Mouse (Mus musculus) liver, adult 2 months (tissue): ENCODE data around the gene Tmem41b. TPM values are rescaled to one million over a fixed set of nuclear protein-coding genes. Genes with fewer than 3 reads are reported as not detected.
"Not testable (repeated sequence)": the region's sequence is repeated elsewhere in the genome, so short reads cannot be mapped to it uniquely, and the experiment has no call there.

ENCODE experiments used
- DNase-seq: peaks from one replicate; pipeline ENCODE4 v3.0.0-alpha.2; 2011; ENCODE audit warnings: low read depth, low spot score; ENCODE audit errors: extremely low read depth
- H3K27ac ChIP-seq: fragments of 200-500 bp; replicated peaks from 2 replicates; pipeline ENCODE4 v1.5.1; 2012; ENCODE audit warnings: low read depth, mild to moderate bottlenecking, control low read depth, inconsistent platforms, low read length; ENCODE audit not compliant: insufficient read depth
- H3K27me3 ChIP-seq: fragments of 200-500 bp; 2 replicates; pipeline ENCODE4 v1.6.1; 2012; ENCODE audit warnings: mild to moderate bottlenecking, moderate library complexity, low read length, inconsistent platforms; ENCODE audit not compliant: control insufficient read depth, insufficient read depth
- H3K36me3 ChIP-seq: fragments of 200-500 bp; 2 replicates; pipeline ENCODE4 v1.6.1; 2012; ENCODE audit warnings: low read length, inconsistent platforms; ENCODE audit not compliant: control insufficient read depth, insufficient read depth
- H3K4me1 ChIP-seq: fragments of 200-500 bp; 2 replicates; pipeline ENCODE4 v1.6.1; 2011; ENCODE audit warnings: low read length; ENCODE audit not compliant: control insufficient read depth, insufficient read depth
- H3K4me3 ChIP-seq: fragments of 200-500 bp; 2 replicates; pipeline ENCODE4 v1.5.1; 2011; ENCODE audit warnings: low read depth, mild to moderate bottlenecking, control low read depth, low read length, moderate library complexity; ENCODE audit not compliant: insufficient read depth
- H3K79me2 ChIP-seq: fragments of 200-500 bp; 2 replicates; pipeline ENCODE4 v1.6.1; 2012; ENCODE audit warnings: inconsistent platforms, mild to moderate bottlenecking, low read length, moderate library complexity; ENCODE audit not compliant: control insufficient read depth, insufficient read depth
- H3K9ac ChIP-seq: fragments of 200-500 bp; 2 replicates; pipeline ENCODE4 v1.6.1; 2012; ENCODE audit warnings: low read depth, mild to moderate bottlenecking, control low read depth, inconsistent platforms, low read length
- CTCF ChIP-seq: fragments of 200-500 bp; IDR thresholded peaks from 2 replicates; pipeline ENCODE4 v1.5.1; 2011; ENCODE audit warnings: low read depth, low read length, control low read depth
- POLR2A ChIP-seq: fragments of 200-500 bp; IDR thresholded peaks from 2 replicates; pipeline ENCODE4 v1.6.1; 2011; ENCODE audit warnings: low read length, control low read depth; ENCODE audit not compliant: insufficient read depth; ENCODE audit errors: extremely low read depth
- WGBS: fragments of 180-500 bp; shearing (Covaris S2); methylation state at CpG from one replicate; pipeline ENCODE4 v1.1.7; 2018; 5-methylcytosine and 5-hydroxymethylcytosine counted together
- polyA plus RNA-seq: library from polyadenylated mRNA; depleted of rRNA; stranded (reverse); fragments of >200 nt; gene quantifications from 2 replicates; pipeline ENCODE4 v1.2.3, GENCODE M21; 2012; rRNA removed
- total RNA-seq: library from RNA; depleted of rRNA; stranded (reverse); fragments of >200 nt; gene quantifications from 2 replicates; pipeline ENCODE4 v1.2.3, GENCODE M21; 2014; rRNA removed

Gene Tmem41b
- 42.9 and 43.1 TPM in 2 replicates for total RNA-seq
- 21.1 and 21.6 TPM in 2 replicates for polyA plus RNA-seq

- not testable (repeated sequence) for H3K27me3 ChIP-seq
Observed at GRCm38 (mm10) chr7:109986775-109987174, at the start of gene Tmem41b. Gene Tmem41b, minus strand, starts transcription at chr7:109986929.

GRCm38 (mm10) chr7:110030342-110030741, 43.6 kb upstream of the Tmem41b start:
- 58% methylated on average over 3 of the region's 3 CpGs for WGBS
- H3K9ac ChIP-seq: no peak overlapping the region
- DNase-seq: no peak
- no peaks in the 10 kb centered on the region; the same call in 1 of the 2 replicates for H3K4me1 ChIP-seq
- no peak overlapping the region for H3K4me3 ChIP-seq
- peaks cover 9% of the 10 kb centered on the region; the same call in 1 of the 2 replicates for H3K79me2 ChIP-seq
- TF ChIP-seq CTCF: no peak
- TF ChIP-seq POLR2A: no peak
- H3K27ac ChIP-seq: no peak overlapping the region
- H3K36me3 ChIP-seq: peaks cover 47% of the 10 kb centered on the region
- H3K27me3 ChIP-seq: no peaks in the 10 kb centered on the region

More at GRCm38 (mm10) chr7:109986775-109987174, at the start of gene Tmem41b:
- H3K9ac ChIP-seq: peak within 1 kb of the TSS; percentile 78
- peak; percentile 46 for DNase-seq
- peak within 1 kb of the TSS; percentile 82 for H3K27ac ChIP-seq
- peaks cover 13% of the 10 kb centered on the region for H3K36me3 ChIP-seq
- not testable (repeated sequence) for H3K79me2 ChIP-seq, H3K4me1 ChIP-seq
- H3K4me3 ChIP-seq: peak within 1 kb of the TSS; percentile 76
- WGBS: 33% methylated on average over 6 of the region's 6 CpGs

GRCm38 (mm10) chr7:110028826-110029225, 42.1 kb upstream of the Tmem41b start:
- 60% methylated on average over 1 of the region's 1 CpGs for WGBS

GRCm38 (mm10) chr7:110026594-110026993, 39.9 kb upstream of the Tmem41b start:
- no peak for DNase-seq
- 87% methylated on average over 2 of the region's 2 CpGs for WGBS
- no peak overlapping the region for H3K9ac ChIP-seq
- H3K79me2 ChIP-seq: peaks cover 22% of the 10 kb centered on the region; the same call in 1 of the 2 replicates
- no peak overlapping the region for H3K4me3 ChIP-seq
- H3K36me3 ChIP-seq: peaks cover 21% of the 10 kb centered on the region
- peaks cover 5% of the 10 kb centered on the region; the same call in 1 of the 2 replicates for H3K4me1 ChIP-seq
- H3K27ac ChIP-seq: no peak overlapping the region
- no peak for TF ChIP-seq POLR2A
- no peak for TF ChIP-seq CTCF
- no peaks in the 10 kb centered on the region for H3K27me3 ChIP-seq

More at GRCm38 (mm10) chr7:110028826-110029225, 42.1 kb upstream of the Tmem41b start:
- TF ChIP-seq CTCF (no peak), POLR2A (no peak)
- no peak for DNase-seq
- Histone ChIP-seq H3K27ac (no peak overlapping the region), H3K4me1 (no peaks in the 10 kb centered on the region; the same call in 1 of the 2 replicates), H3K9ac (no peak overlapping the region), H3K27me3 (no peaks in the 10 kb centered on the region), H3K79me2 (peaks cover 17% of the 10 kb centered on the region; the same call in 1 of the 2 replicates), H3K4me3 (no peak overlapping the region), H3K36me3 (peaks cover 38% of the 10 kb centered on the region)

GRCm38 (mm10) chr7:110023553-110023952, 36.8 kb upstream of the Tmem41b start:
- peak; percentile 61 for DNase-seq
- Histone ChIP-seq H3K4me1 (peaks cover 15% of the 10 kb centered on the region; the same call in 1 of the 2 replicates), H3K9ac (no peak overlapping the region), H3K36me3 (peaks cover 6% of the 10 kb centered on the region), H3K79me2 (peaks cover 27% of the 10 kb centered on the region; the same call in 1 of the 2 replicates), H3K4me3 (no peak overlapping the region), H3K27me3 (no peaks in the 10 kb centered on the region), H3K27ac (no peak overlapping the region)
- 14% methylated on average over 1 of the region's 1 CpGs for WGBS
- no peak for TF ChIP-seq POLR2A
- TF ChIP-seq CTCF: no peak
